Mouse (Mus musculus) lung, embryonic 14.5 days (tissue): ENCODE measurements around the gene Fam49a. TPM values are rescaled to one million over a fixed set of nuclear protein-coding genes. Genes with fewer than 3 reads are reported as not detected.

Source experiments
- ATAC-seq: fragments of 200-750 bp; cut with Nextera tagmentation; 2 replicates; pipeline ENCODE4 v1.8.0; 2017; ENCODE audit warnings: mild to moderate bottlenecking, moderate TSS enrichment, moderate library complexity; ENCODE audit not compliant: insufficient read depth
- DNase-seq: peaks from one replicate; pipeline ENCODE4 v3.0.0-alpha.2; 2015
- H3K27ac ChIP-seq: fragments of 300-500 bp; sonication (generic); 2 replicates; pipeline ENCODE4 v1.5.1; 2014; ENCODE audit warnings: low read depth, mild to moderate bottlenecking, moderate library complexity
- H3K27me3 ChIP-seq: fragments of 300-500 bp; sonication (generic); 2 replicates; pipeline ENCODE4 v1.6.1; 2014; ENCODE audit warnings: low read length, control low read depth; ENCODE audit not compliant: insufficient read depth
- H3K36me3 ChIP-seq: fragments of 300-500 bp; sonication (generic); 2 replicates; pipeline ENCODE4 v1.6.1; 2014; ENCODE audit warnings: control low read depth; ENCODE audit not compliant: insufficient read depth
- H3K4me1 ChIP-seq: fragments of 300-500 bp; sonication (generic); 2 replicates; pipeline ENCODE4 v1.6.1; 2014; ENCODE audit warnings: antibody characterized with exemption, control low read depth; ENCODE audit not compliant: insufficient read depth
- H3K4me2 ChIP-seq: fragments of 300-500 bp; sonication (generic); 2 replicates; pipeline ENCODE4 v1.6.1; 2014; ENCODE audit warnings: mild to moderate bottlenecking
- H3K4me3 ChIP-seq: fragments of 300-500 bp; sonication (generic); 2 replicates; pipeline ENCODE4 v1.5.1; 2014; ENCODE audit warnings: low read depth, low read length
- H3K9ac ChIP-seq: fragments of 300-500 bp; sonication (generic); 2 replicates; pipeline ENCODE4 v1.6.1; 2014
- H3K9me3 ChIP-seq: fragments of 300-500 bp; sonication (generic); 2 replicates; pipeline ENCODE4 v1.6.1; 2016; ENCODE audit warnings: low read depth, low read length, control low read depth
- CTCF ChIP-seq: IDR thresholded peaks from 2 replicates; pipeline ENCODE4 v1.5.1; 2016; ENCODE audit warnings: antibody characterized with exemption, low read depth
- WGBS: fragments of 180-500 bp; shearing (Covaris S2); extraction: QIAGEN DNeasy Blood & Tissue Kit; methylation state at CpG from one replicate; pipeline ENCODE4 v1.1.7; 2014; 5-methylcytosine and 5-hydroxymethylcytosine counted together
- polyA plus RNA-seq: library from polyadenylated mRNA; unstranded; fragments of >200 nt; fragmentation: Nextera tagmentation; extraction: Ambion mirVana; gene quantifications from 2 replicates; pipeline ENCODE4 v1.2.1, GENCODE M21; 2014

The Fam49a gene
- polyA plus RNA-seq, 1 experiment from 2014 or later, result 14.9 TPM

DNA sequence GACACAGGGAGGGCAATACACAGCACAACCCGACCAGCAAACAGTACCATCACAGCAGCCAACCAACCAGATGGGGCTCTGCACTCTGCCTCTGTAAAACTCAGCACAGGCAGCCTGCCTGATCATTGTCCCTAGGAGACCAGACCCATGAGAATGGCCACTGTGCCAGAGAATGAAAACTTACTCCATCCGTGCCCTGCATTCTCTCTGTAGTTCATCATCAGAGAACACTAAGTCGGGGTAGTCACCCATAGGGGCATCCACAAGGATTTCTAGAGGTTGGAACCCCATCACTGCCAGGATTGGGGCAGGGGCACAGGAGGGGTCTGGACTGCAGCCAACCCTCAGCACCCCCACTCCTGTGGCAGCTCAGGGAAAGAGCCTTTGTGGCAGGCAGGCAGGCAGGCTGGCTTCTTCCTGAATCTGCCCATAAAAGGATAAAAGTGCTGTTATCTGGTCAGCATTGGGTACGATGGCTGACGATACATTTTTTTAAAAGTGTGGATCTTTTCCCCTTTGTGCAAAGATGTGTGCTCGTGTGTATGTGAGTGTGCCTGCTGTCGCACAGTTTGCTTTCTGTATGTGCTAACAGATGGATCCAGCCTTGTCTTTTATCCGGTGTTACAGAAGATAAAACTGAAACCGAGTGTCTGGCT, 25.3 kb downstream of the Fam49a start:
- Histone ChIP-seq H3K4me3 (peak overlapping the region; percentile 14; the same call in 1 of the 2 replicates), H3K27ac (peak overlapping the region; percentile 19), H3K27me3 (no peaks in the 10 kb centered on the region), H3K36me3 (no peaks in the 10 kb centered on the region), H3K9ac (peak overlapping the region; percentile 34), H3K9me3 (no peaks in the 10 kb centered on the region), H3K4me2 (peak overlapping the region; percentile 50), H3K4me1 (0 out of 2 replicates have a peak, but pooled peaks cover 2% of the 10 kb centered on the region)
- DNase-seq (peak; percentile 50), ATAC-seq (peak; percentile 56)
- TF ChIP-seq CTCF, result no peak
- 30% methylated on average over 9 of the region's 9 CpGs for WGBS

- no peaks in the 10 kb centered on the region for H3K36me3 ChIP-seq
- no peak overlapping the region; the same call in 1 of the 2 replicates for H3K9ac ChIP-seq
- H3K4me2 ChIP-seq, result peak overlapping the region; percentile 50
- no peak overlapping the region for H3K4me3 ChIP-seq
- TF ChIP-seq CTCF, result no peak
- peak overlapping the region; percentile 19 for H3K27ac ChIP-seq
- H3K4me1 ChIP-seq, result 0 out of 2 replicates have a peak, but pooled peaks cover 2% of the 10 kb centered on the region
- no peaks in the 10 kb centered on the region for H3K27me3 ChIP-seq
- 48% methylated on average over 6 of the region's 6 CpGs for WGBS
- DNase-seq (no peak), ATAC-seq (no peak)
- no peaks in the 10 kb centered on the region for H3K9me3 ChIP-seq
Measured at GRCm38 (mm10) chr12:12287787-12288132, 25.8 kb downstream of the Fam49a start.

GRCm38 (mm10) chr12:12288586-12288985, 26.6 kb downstream of the Fam49a start:
- no peaks in the 10 kb centered on the region for H3K36me3 ChIP-seq
- no peak overlapping the region for H3K9ac ChIP-seq
- no peaks in the 10 kb centered on the region for H3K9me3 ChIP-seq
- H3K27me3 ChIP-seq, result no peaks in the 10 kb centered on the region
- H3K4me3 ChIP-seq, result no peak overlapping the region
- no peak overlapping the region for H3K27ac ChIP-seq
- no peak overlapping the region for H3K4me2 ChIP-seq
- DNase-seq (no peak), ATAC-seq (no peak)
- WGBS, result 94% methylated on average over 1 of the region's 1 CpGs
- H3K4me1 ChIP-seq, result 0 out of 2 replicates have a peak, but pooled peaks cover 2% of the 10 kb centered on the region
- TF ChIP-seq CTCF, result no peak

- Histone ChIP-seq H3K27ac (no peak overlapping the region), H3K4me2 (no peak overlapping the region), H3K9me3 (no peaks in the 10 kb centered on the region), H3K4me3 (no peak overlapping the region), H3K27me3 (no peaks in the 10 kb centered on the region), H3K36me3 (no peaks in the 10 kb centered on the region), H3K9ac (no peak overlapping the region), H3K4me1 (0 out of 2 replicates have a peak, but pooled peaks cover 2% of the 10 kb centered on the region)
- ATAC-seq, result no peak
- DNase-seq, result no peak
- 75% methylated on average over 3 of the region's 3 CpGs for WGBS
- no peak for TF ChIP-seq CTCF
Measured at GRCm38 (mm10) chr12:12289636-12290035, 27.7 kb downstream of the Fam49a start.

DNA sequence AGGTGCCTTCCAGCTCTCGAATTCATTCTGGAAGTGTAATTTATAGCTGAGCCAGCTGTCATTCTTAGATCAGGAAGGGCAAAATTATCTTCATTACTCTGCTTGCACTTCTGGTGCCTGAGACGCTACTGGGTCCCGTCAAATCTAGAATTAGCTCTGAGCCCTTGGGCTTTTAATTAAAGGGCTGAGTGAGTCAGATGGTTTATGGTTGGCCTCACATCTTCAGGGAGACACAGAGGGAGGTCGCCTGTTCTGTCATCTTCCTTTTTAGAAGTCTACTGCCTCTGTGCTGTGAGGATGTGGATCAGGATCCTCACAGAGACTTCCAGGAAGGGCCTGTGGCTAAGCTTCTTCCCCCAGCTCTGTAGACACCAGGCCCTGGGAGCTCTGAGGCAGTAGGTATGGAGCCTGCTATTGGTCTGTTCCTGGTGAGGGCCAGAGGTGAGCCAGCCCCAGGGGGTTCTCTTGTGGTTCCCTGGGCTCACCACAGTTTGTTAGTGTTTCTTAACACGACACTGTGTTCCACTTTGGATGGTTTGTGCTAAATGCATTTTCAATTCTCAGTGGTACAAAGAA, 30.2 kb downstream of the Fam49a start:
- no peak for TF ChIP-seq CTCF
- DNase-seq (no peak), ATAC-seq (no peak)
- H3K9ac ChIP-seq, result no peak overlapping the region
- WGBS, result 55% methylated on average over 5 of the region's 5 CpGs
- no peaks in the 10 kb centered on the region for H3K27me3 ChIP-seq
- no peak overlapping the region for H3K4me2 ChIP-seq
- no peaks in the 10 kb centered on the region for H3K9me3 ChIP-seq
- no peak overlapping the region for H3K27ac ChIP-seq
- 0 out of 2 replicates have a peak, but pooled peaks cover 2% of the 10 kb centered on the region for H3K4me1 ChIP-seq
- no peak overlapping the region for H3K4me3 ChIP-seq
- no peaks in the 10 kb centered on the region for H3K36me3 ChIP-seq

- Histone ChIP-seq H3K9me3 (no peaks in the 10 kb centered on the region), H3K36me3 (no peaks in the 10 kb centered on the region), H3K4me1 (no peaks in the 10 kb centered on the region), H3K4me3 (no peak overlapping the region), H3K27ac (no peak overlapping the region), H3K4me2 (no peak overlapping the region), H3K27me3 (no peaks in the 10 kb centered on the region), H3K9ac (no peak overlapping the region)
- DNase-seq, result no peak
- ATAC-seq, result no peak
- no peak for TF ChIP-seq CTCF
- WGBS, result 87% methylated on average over 5 of the region's 5 CpGs
Measured at GRCm38 (mm10) chr12:12294380-12295171, 32.6 kb downstream of the Fam49a start.

GRCm38 (mm10) chr12:12298451-12298850, 36.5 kb downstream of the Fam49a start:
- no peak for TF ChIP-seq CTCF

More at GRCm38 (mm10) chr12:12298451-12298850, 36.5 kb downstream of the Fam49a start:
- Histone ChIP-seq H3K9ac (no peak overlapping the region), H3K27me3 (no peaks in the 10 kb centered on the region), H3K36me3 (no peaks in the 10 kb centered on the region), H3K4me3 (no peak overlapping the region), H3K27ac (no peak overlapping the region), H3K9me3 (no peaks in the 10 kb centered on the region), H3K4me2 (no peak overlapping the region), H3K4me1 (peaks cover 16% of the 10 kb centered on the region; the same call in 1 of the 2 replicates)
- WGBS, result 92% methylated on average over 7 of the region's 7 CpGs
- no peak for DNase-seq
- ATAC-seq, result no peak
